Mouse (Mus musculus) erythroid progenitor cell, adult 5-6 weeks (primary cell): Measurements from ENCODE around the gene Gabbr2. TPM values are rescaled to one million over a fixed set of nuclear protein-coding genes. Genes with fewer than 3 reads are reported as not detected.

Experiments used
- ATAC-seq: replicated peaks from 2 replicates; pipeline ENCODE4 v1.8.0; 2016; ENCODE audit warnings: moderate number of reproducible peaks, mild to moderate bottlenecking, moderate TSS enrichment, inconsistent platforms; ENCODE audit not compliant: poor library complexity, low FRiP score, severe bottlenecking
- total RNA-seq, 2 experiments: library from RNA; stranded (forward) in 1 of 2; stranded (reverse) in 1 of 2; fragments of 150-400 nt in 1 of 2; fragments of 186-747, 209-891 nt in 1 of 2; gene quantifications; 2 replicates each; pipeline versions ENCODE4 v1.2.3 to v1.2.4; 2015 to 2017; ENCODE audit warnings: low replicate concordance in 2 of 2

Gabbr2 gene
- total RNA-seq, 2 experiments from 2014 or later, result 0.38 TPM; not detected in 1

DNA sequence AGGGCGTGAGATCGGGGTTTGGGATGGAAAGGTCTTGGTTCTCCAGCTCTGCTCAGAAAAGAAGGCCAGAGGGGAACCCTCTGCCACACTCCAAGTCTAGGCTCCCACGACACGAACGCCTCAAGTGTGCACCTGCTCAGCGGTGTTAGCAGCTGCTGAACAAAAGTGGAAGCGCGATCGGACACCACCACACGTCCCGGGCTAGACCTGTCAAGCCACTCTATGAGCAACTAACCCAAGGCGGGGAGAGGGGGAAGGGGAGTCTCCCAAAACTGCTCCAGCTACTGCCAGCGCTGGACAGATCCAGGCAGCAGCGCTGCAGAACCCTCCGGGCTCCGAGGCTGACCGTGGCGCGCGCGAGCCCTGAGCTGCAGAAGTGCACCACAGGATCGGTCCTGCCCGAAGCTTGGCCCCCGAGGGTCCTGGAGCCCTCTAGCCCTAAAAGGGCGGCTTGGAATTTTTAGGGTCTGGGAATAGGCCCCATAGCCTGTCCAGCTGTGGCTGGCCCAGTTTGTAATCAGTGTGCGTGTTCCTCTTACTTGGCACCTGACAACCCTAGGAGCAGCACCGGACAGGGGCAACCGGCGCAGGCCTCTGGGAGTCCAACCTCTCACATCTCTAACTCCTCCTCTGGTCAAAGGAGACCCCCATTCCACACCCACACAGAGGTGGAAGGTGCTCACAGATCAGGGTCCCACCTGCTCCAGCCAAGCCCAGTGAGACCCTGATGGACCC, 1.2 kb downstream of the Gabbr2 start:
- no peak for ATAC-seq

DNA sequence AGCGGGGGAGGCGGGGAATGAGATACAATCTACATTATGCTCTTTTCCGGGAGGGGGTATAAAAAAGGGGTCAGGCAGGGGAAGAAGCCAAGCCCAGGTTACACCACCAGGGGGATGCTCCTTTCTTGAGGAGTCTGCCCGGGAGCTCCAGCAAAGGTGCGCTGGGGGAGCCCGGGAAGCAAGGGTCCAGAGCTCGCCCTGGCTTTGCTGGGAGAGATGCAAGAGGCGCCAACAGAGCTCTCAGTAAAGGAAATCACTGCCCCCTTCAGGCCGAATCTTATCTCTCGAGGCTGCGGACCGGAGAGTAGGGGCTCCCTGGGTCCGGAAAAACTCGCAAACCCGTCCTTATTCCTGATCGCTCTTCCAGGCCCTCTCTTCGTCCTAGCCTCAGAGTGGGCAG, 1.8 kb downstream of the Gabbr2 start:
- no peak for ATAC-seq

DNA sequence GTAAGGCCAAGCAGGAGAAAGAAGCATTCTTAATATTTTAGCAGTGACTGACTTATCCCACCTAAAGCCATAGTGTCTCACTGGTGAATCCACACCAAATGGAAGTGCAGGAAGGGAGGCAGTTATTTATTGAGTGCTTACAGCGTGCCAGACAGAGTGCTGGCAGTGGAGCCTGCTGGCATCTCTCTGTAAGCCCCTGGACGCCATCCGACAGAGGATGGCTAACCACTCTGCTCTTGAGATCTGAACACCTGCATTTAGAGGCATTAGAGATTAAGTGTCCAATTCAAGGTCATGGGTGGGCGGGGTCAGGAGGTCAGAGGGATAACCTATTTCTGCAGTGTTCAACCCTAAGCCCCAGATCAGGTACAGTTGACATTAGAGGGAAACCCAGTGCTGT, 2.8 kb downstream of the Gabbr2 start:
- ATAC-seq, result no peak

DNA sequence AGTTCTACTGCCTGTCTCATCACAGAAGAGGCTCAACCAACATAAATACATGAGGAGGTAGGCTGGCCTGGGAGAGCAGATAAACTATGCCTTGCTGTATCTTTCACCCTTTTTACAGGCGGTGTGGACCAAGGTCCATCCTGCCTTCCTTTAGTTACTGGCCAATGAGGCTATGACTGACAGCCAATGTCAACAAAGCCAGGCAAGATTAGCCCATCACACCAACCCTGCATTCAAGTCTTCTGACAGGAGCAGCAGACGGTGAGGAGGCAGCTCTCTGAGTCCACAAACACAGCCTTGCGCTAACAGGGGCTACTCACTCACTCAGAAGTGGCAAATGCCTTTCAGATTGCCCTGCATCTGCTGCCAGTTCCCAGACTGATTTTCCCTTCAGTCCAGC, 3.4 kb downstream of the Gabbr2 start:
- ATAC-seq, result no peak

DNA sequence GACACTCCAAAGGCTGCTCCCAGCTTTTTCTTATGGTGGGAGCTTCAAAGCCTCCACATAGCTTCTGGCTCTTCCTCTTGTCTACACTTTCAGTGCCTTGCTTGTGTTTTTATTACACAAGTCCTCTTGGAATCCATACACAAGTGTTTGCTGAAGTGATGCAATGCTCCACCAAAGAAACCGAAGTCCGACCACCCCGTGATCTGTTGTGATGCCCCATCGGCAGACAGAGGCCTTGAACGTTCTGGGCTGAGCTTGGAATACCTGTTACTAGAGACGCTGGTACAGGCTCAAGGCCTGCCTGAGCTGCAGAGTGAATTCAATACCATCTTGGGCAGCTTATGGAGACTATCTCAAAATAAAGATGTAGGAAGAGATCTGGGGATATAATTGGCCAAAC, 3.9 kb downstream of the Gabbr2 start:
- ATAC-seq, result no peak

DNA sequence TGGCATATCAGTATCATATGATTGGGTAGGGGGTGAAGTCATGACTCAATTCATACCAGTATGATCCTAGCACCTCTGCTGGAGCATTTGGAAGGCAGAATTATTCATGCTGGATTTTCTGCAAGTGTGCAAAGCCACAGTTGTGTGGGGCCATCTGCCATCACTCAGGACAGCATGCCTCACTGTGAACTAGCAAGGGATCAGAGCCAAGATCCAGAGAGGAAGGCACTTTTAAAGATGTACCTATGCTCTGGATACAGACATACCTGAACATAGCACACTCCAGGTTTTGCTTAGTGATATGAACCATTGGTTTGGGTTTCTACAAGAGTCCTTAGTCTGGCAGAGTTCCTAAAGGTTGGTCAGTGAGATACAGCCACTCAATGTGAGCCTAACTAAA, 5.6 kb downstream of the Gabbr2 start:
- ATAC-seq, result no peak

DNA sequence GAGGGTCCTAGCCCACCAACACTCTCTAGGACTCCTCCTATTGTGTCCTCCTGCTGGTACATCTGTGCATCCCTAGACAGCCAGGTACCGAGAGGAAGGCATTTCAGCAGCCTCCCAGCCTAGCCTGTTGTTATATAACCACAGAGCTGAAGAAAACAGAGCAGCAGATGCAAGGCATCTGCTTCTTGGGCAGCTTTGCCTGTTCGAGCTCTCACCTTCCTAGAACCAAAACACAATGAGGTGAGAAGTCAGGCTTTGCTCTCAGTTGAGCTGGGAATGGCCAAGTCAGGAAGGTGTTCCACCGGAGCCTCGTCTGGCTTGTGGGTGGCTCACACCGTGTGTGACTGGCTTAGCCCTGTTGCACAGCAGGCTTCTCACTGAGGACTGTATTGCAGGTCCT, 8.8 kb downstream of the Gabbr2 start:
- ATAC-seq, result no peak

DNA sequence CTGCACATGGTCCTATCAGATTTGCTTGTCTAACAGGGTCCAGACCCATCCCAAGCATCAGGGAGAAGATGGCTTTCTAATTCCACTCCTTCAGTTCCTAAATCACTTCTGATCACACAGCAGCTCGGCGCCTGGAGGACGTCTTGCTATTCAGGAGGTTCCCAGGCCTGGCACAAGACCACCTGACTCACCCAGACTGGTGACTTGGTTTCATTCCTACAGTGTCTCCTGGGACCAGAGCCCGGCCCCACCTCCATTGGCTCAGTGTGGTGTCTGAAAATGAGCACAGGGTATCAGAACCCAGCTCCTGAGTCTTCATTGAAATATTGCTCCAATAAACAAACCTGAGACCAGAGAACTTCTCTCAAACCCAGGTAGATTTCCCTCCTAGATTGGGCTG, 9.6 kb downstream of the Gabbr2 start:
- ATAC-seq, result no peak

DNA sequence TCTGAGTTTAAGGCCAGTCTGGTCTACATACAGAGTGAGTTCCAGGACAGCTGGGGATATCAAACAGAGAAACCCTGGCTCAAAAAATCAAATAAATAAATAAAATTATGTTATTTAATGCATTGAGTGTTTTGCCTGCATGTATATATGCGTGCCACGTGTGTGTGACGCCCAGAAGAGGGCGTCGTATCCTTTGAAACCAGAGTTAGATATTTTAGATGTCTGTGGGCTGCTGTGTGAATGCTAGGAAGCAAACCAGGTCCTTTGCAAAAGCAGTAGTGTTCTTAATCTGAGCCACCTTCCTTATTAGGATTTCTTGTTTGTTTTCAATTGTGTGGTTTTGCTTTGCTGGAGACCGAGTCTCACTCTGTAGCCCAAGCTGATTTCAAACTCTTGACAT, 13.3 kb downstream of the Gabbr2 start:
- ATAC-seq, result no peak

DNA sequence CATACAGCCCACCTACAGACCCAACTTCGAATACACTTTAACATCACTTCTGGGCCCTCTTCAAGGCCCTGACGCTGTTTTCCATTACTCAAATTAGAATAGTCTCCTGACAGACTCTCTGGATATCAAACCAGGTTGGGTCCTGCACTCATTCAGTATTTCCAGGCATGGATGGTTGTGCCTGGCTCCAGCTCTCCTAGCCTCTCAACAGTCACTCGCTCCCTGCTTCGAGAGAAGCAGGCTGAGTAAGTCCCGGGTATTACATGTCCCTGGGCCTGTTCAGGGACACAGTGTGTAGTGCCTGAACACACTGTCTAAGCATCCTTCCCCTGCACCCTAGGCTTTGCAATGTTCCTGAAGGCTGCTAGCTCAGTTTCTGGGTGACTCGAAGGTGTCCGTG, 14.5 kb downstream of the Gabbr2 start:
- ATAC-seq, result no peak

DNA sequence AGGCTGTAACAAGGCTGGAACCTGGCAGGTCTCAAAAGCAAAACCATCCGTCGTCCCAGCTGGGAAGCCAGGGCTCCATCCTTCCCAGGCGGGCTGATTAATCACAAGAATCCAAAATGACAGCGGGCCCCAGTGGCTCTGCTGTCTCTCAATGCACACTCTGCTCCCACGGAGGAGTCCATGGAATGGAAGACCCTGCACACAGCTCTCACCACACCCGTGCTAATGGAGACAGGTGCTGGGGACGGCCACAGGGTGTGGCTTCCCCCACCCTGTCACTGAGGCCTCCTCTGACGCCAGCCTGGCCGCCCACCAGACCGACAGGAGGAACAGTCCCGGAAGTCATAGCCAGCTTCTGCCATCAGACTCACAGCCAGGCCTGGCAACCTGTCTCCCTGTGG, 15.0 kb downstream of the Gabbr2 start:
- no peak for ATAC-seq

DNA sequence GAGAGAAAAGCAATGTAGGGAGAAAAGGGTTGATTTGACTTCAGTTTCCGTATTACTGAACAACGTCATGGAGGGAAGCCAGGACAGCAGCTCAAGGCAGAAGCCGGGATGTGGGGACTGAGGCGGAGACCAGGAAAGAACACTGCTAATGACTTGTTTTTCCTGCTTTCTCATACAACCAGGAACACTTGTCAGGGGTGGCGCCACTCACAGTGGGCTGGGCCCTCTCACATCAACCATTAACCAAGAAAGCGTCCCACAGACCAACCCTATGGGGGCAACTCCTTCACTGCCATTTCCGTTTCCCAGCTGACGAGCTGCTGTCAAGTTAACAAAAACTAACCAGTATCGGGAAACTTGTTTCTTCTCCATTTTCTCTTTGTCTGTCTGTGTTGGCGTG, 18.4 kb downstream of the Gabbr2 start:
- ATAC-seq, result no peak

DNA sequence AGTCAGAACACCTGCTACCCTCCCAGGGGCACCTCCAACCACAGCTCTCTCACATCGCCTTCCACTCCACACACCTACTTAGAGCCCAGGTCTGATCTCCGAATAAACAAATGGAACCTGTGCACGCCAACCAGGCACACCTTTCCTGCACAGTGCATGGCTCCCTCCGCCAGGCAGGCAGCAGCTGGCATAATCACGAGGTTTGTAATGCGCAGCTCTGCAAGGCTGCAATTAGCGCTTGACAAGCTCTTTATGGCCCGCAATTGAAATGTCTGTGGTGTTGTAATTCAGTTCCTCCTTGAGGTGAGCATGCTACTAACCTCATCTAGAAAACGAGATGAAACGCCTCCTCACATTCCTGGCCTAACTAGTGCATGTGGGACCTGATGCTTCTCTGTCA, 23.7 kb downstream of the Gabbr2 start:
- ATAC-seq, result no peak

DNA sequence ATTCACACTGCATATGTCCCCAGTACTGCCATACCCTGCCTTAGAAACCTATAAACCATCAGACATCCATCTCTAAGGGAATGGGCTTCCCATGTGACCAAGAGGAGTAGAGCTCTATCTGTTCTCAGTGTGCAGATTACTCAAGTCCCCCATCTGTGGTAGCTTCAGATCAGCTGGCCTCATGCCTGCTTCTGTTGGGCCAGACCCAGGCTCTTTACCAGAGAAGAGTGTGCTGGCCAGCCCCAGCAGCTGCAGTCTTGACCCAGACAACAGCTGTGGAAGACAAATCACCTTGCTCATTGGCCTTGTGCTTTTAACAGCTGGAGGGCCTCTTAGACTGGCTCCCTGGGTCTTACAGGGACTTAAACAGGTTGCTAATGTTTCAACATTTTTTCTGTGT, 25.1 kb downstream of the Gabbr2 start:
- no peak for ATAC-seq

DNA sequence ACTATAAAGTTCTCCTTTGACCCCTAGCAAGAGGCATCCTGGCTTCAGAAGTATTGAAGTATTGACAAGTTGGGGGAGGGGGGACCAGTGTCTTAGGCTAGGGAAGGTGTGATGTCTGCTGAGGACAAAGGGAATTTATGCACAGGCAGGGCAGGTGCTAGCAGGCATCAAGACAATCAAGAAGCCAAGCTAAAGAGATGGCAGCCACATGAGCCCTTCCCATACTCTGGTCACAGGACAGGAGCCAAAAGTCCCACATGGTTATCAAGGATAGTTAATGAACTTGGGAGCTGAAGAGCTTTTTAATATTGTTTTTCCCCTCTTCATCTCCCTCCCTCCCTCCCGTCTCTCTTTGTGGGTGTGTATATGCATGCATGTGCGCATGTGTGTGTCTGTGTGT, 30.3 kb downstream of the Gabbr2 start:
- ATAC-seq, result no peak

DNA sequence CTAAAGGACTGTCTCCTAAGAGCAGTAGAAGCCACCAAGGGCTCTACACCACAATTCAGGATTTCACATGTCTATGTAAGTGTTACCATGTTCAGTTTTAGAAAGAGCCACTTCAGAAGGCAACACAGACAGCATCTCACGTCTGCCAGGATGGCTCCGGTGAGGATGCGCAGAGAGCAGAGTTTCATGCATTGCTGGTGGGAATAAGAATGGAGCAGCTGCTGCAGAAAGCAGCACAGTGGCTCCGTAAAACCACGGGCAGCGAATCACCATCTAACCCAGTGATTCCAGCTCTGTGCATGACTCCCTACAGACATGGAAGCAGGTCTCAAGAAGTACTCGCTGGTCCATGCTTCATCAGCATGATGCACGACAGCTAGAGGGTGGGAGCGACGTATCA, 31.5 kb downstream of the Gabbr2 start:
- no peak for ATAC-seq

DNA sequence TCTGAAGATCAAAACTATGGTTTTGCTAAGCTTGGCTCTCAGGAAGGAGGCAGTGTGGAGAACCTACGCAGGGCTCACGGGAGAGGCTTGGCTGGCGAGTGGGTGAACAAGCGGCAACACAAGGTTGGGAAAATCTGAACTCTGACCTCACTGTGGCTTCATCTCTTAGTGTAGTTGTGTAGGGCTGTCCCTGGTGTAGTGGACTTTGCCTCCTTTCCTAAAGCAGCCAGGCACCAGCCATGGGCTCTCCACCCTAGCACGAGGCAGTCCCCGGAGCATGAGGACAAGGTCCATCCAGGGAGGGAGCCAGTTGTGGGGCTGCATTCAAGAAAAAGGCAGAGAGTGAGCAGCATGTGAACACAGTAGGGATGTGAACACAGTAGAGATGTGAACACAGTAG, 31.9 kb downstream of the Gabbr2 start:
- ATAC-seq, result no peak

DNA sequence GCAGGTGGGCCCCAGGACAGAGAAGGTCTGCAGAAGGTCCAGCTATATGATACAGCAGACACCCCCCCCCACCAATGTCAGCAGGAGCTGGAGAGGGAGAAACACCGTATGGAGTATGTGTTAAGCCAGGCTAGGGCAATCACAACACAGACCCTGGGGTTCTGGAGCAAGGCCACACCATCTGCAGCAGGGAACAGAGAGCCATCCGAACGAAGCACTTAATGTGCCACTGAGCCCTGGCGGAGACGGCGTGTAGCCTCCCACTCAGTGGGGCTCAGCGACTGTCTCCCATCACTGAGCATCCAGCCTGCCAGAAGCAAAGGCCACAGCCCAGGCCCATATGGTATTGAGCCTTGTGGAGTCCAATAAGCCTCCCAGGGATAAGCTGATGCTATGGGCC, 33.7 kb downstream of the Gabbr2 start:
- no peak for ATAC-seq

DNA sequence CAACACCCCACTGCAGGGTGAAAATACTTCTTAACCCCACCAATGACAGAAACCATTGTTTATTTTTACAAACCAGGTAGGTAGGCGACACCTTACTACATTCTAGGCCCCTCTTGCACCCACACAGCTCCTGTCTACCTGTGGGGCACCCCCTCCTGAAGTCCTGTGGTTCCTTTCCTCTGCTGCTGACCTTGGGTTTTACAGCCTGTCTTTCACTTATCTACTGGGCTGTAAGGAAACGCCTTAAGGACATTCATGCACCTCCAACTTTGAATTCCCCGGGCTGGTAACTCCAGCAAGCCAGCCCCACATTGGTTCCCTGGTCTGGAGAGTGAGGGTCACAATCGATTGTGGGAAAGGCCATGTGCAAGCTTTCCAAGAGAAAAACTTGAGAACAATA, 34.7 kb downstream of the Gabbr2 start:
- ATAC-seq, result no peak

DNA sequence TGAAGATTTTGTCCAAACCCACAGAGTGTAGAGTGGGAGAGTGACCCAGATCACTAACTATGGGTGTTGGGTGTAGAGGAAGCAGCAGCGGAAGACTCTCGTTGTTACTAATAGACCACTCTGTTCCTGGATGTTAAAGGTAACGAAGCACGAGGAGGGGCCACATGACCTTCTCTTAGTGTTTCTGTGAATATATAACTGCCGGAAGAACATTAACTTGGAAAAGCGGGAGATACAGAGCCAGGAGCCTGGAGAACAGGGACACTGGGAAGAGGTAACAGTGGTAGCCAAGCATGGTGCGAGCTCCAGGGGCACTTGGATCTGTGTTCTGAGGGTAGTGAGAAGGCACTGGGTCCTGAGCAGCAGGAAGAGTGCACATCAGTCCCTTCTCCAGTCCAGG, 38.7 kb downstream of the Gabbr2 start:
- ATAC-seq, result no peak

DNA sequence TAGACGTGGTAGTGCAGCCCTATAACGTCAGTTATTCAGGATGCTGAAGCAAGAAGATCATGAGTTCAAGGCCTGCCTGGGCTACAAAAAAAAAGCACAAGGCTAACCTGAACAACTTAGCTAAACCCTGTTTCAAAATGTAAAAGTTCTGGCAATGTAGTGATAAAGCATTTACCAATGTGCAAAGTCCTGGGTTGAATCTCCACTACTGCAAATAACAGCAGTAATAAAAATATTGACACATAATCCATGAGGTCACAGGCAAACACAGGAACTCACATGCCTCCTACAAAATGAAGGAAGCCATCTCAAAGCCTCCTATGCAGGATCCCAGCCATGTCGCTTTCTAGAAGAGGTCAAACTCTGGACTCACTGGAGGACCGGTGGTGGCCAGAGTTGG, 39.1 kb downstream of the Gabbr2 start:
- no peak for ATAC-seq

DNA sequence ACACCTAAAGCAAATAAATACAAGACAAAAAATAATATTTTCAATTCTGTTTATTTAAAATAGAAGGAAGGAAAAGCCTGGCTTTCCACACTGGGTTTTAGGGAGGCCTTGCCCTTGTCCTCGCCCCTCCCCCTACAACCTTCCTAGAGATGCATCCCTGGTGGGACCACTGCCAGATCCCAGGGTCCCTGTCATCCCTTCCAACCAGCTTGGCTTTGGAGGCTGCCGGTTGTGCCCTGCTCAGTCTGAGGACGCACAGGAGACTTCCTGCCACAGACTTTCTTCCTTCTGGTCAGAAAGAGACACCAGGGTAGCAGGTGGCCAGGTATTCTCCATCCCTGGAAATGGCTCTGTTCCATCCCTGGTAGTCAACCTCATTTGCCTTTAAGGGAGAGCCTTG, 57.4 kb downstream of the Gabbr2 start:
- ATAC-seq, result no peak
